Mouse (Mus musculus): Measurements from ENCODE around the gene Olfr1322.

Gene Olfr1322

GRCm38 (mm10) chrX:49891383-49891782, at the start of gene Olfr1322:
Gene Olfr1322, minus strand, starts transcription at chrX:49891483.
- DNase-seq (ENCODE audit: low spot score in 2 of 2): no peak

DNA sequence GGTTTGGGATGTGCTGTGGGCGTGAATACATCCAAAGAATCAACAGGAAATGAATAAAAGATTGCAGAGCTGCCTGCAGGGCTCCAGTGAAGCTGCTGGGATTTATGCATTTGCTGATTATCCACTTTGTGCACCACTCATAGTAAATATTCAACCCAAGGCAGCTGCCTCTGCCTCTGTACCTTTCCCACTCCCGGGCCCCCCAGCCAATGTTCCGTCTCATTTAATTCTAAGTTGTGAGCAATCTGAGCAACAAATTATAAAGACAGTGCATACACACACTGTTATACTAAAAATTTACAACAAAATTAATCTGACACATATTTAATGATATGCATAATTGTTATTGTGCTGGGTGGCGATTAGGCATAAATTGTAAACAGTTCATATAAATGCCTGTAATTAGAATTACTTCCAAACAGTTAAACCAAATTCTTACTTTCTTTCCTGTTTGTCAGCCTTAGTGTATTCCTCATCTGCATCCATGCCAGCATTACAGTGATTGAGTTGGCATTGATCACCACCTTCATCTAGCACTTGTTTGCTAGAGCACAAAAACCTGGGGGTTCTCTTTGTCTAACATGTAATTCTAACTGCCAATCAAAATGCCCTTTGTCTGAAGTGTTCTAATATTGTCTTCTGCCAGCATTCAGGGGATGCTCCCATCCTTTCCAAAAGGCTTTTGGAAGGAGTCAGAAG, 13.5 kb downstream of the Olfr1322 start:
- DNase-seq (ENCODE audit: low spot score in 2 of 2): no peak
